Mouse (Mus musculus): ENCODE measurements at regions not wholly inside any gene's neighbourhood (a gene's known extent, or its start where the extent isn't known, plus 50 kb on each side); places are given as distances from the start of the nearest gene placed in this dataset.

GRCm38 (mm10) chr17:88910144-88910543, 118.4 kb upstream of the Lhcgr start:
- H3K27ac ChIP-seq (ENCODE audit: low read depth, low read length): no peak overlapping the region

GRCm38 (mm10) chr17:88901742-88902141, 110.0 kb upstream of the Lhcgr start:
- no peaks in the 10 kb centered on the region for H3K4me1 ChIP-seq (ENCODE audit: control insufficient read depth, insufficient read depth, low read length)
- H3K27ac ChIP-seq (ENCODE audit: low read depth, low read length): no peak overlapping the region
- no peak overlapping the region for H3K4me3 ChIP-seq (ENCODE audit: low read depth, low read length)
- H3K9me3 ChIP-seq (replicated peaks; ENCODE audit: control insufficient read depth, low read length): no peaks in the 10 kb centered on the region
- H3K4me2 ChIP-seq: no peak overlapping the region
- no peak overlapping the region for H3K9ac ChIP-seq (ENCODE audit: low read depth, low read length)
- no peaks in the 10 kb centered on the region for H3K27me3 ChIP-seq (ENCODE audit: control insufficient read depth, insufficient read depth, low read length)
- WGBS (ENCODE audit: insufficient replicate concordance): 74% methylated on average over 1 of the region's 1 CpGs
- no peaks in the 10 kb centered on the region for H3K36me3 ChIP-seq (ENCODE audit: control insufficient read depth, insufficient read depth, low read length)
- no peak for ATAC-seq (replicated peaks; ENCODE audit: insufficient number of reproducible peaks, low FRiP score, low TSS enrichment)

More at GRCm38 (mm10) chr17:88910144-88910543, 118.4 kb upstream of the Lhcgr start:
- Histone ChIP-seq H3K36me3 (ENCODE audit: control insufficient read depth, insufficient read depth, low read length) (no peaks in the 10 kb centered on the region), H3K27me3 (ENCODE audit: control insufficient read depth, insufficient read depth, low read length) (no peaks in the 10 kb centered on the region), H3K4me1 (ENCODE audit: control insufficient read depth, insufficient read depth, low read length) (0 out of 2 replicates have a peak, but pooled peaks cover 3% of the 10 kb centered on the region), H3K4me2 (no peak overlapping the region), H3K9me3 (replicated peaks; ENCODE audit: control insufficient read depth, low read length) (no peaks in the 10 kb centered on the region), H3K4me3 (ENCODE audit: low read depth, low read length) (no peak overlapping the region), H3K9ac (ENCODE audit: low read depth, low read length) (no peak overlapping the region)
- ATAC-seq (replicated peaks; ENCODE audit: insufficient number of reproducible peaks, low FRiP score, low TSS enrichment): no peak

GRCm38 (mm10) chr17:88900904-88901303, 109.1 kb upstream of the Lhcgr start:
- ATAC-seq (replicated peaks; ENCODE audit: insufficient number of reproducible peaks, low FRiP score, low TSS enrichment): no peak
- Histone ChIP-seq H3K27me3 (ENCODE audit: control insufficient read depth, insufficient read depth, low read length) (no peaks in the 10 kb centered on the region), H3K4me3 (ENCODE audit: low read depth, low read length) (no peak overlapping the region), H3K27ac (ENCODE audit: low read depth, low read length) (no peak overlapping the region), H3K9me3 (replicated peaks; ENCODE audit: control insufficient read depth, low read length) (no peaks in the 10 kb centered on the region), H3K4me1 (ENCODE audit: control insufficient read depth, insufficient read depth, low read length) (no peaks in the 10 kb centered on the region), H3K9ac (ENCODE audit: low read depth, low read length) (no peak overlapping the region), H3K36me3 (ENCODE audit: control insufficient read depth, insufficient read depth, low read length) (no peaks in the 10 kb centered on the region), H3K4me2 (no peak overlapping the region)
- 69% methylated on average over 2 of the region's 2 CpGs for WGBS (ENCODE audit: insufficient replicate concordance)

GRCm38 (mm10) chr17:88898705-88899668, 107.2 kb upstream of the Lhcgr start:
- WGBS (ENCODE audit: insufficient replicate concordance): 68% methylated on average over 11 of the region's 11 CpGs
- Histone ChIP-seq H3K9ac (ENCODE audit: low read depth, low read length) (no peak overlapping the region), H3K36me3 (ENCODE audit: control insufficient read depth, insufficient read depth, low read length) (no peaks in the 10 kb centered on the region), H3K4me2 (no peak overlapping the region), H3K4me3 (ENCODE audit: low read depth, low read length) (no peak overlapping the region), H3K9me3 (replicated peaks; ENCODE audit: control insufficient read depth, low read length) (no peaks in the 10 kb centered on the region), H3K27ac (ENCODE audit: low read depth, low read length) (no peak overlapping the region), H3K4me1 (ENCODE audit: control insufficient read depth, insufficient read depth, low read length) (no peaks in the 10 kb centered on the region), H3K27me3 (ENCODE audit: control insufficient read depth, insufficient read depth, low read length) (no peaks in the 10 kb centered on the region)
- no peak for ATAC-seq (replicated peaks; ENCODE audit: insufficient number of reproducible peaks, low FRiP score, low TSS enrichment)

- no peaks in the 10 kb centered on the region for H3K36me3 ChIP-seq (ENCODE audit: control insufficient read depth, insufficient read depth, low read length)
- H3K4me3 ChIP-seq (ENCODE audit: low read depth, low read length): no peak overlapping the region
- H3K9ac ChIP-seq (ENCODE audit: low read depth, low read length): no peak overlapping the region
- no peaks in the 10 kb centered on the region for H3K4me1 ChIP-seq (ENCODE audit: control insufficient read depth, insufficient read depth, low read length)
- no peaks in the 10 kb centered on the region for H3K27me3 ChIP-seq (ENCODE audit: control insufficient read depth, insufficient read depth, low read length)
- H3K9me3 ChIP-seq (replicated peaks; ENCODE audit: control insufficient read depth, low read length): no peaks in the 10 kb centered on the region
- H3K4me2 ChIP-seq: no peak overlapping the region
- H3K27ac ChIP-seq (ENCODE audit: low read depth, low read length): no peak overlapping the region
- no peak for ATAC-seq (replicated peaks; ENCODE audit: insufficient number of reproducible peaks, low FRiP score, low TSS enrichment)
Measured at GRCm38 (mm10) chr17:88893451-88893850, 101.7 kb upstream of the Lhcgr start.

- 71% methylated on average over 3 of the region's 3 CpGs for WGBS (ENCODE audit: insufficient replicate concordance)
- H3K9ac ChIP-seq (ENCODE audit: low read depth, low read length): no peak overlapping the region
Measured at GRCm38 (mm10) chr17:88885526-88885925, 93.7 kb upstream of the Lhcgr start.

GRCm38 (mm10) chr17:88879736-88880135, 87.9 kb upstream of the Lhcgr start:
- H3K27me3 ChIP-seq (ENCODE audit: control insufficient read depth, insufficient read depth, low read length): no peaks in the 10 kb centered on the region
- no peak overlapping the region for H3K4me2 ChIP-seq
- 0 out of 2 replicates have a peak, but pooled peaks cover 2% of the 10 kb centered on the region for H3K4me1 ChIP-seq (ENCODE audit: control insufficient read depth, insufficient read depth, low read length)
- H3K27ac ChIP-seq (ENCODE audit: low read depth, low read length): no peak overlapping the region
- H3K4me3 ChIP-seq (ENCODE audit: low read depth, low read length): no peak overlapping the region
- ATAC-seq (replicated peaks; ENCODE audit: insufficient number of reproducible peaks, low FRiP score, low TSS enrichment): no peak
- H3K9me3 ChIP-seq (replicated peaks; ENCODE audit: control insufficient read depth, low read length): no peaks in the 10 kb centered on the region
- no peak overlapping the region for H3K9ac ChIP-seq (ENCODE audit: low read depth, low read length)
- 63% methylated on average over 1 of the region's 1 CpGs for WGBS (ENCODE audit: insufficient replicate concordance)
- H3K36me3 ChIP-seq (ENCODE audit: control insufficient read depth, insufficient read depth, low read length): no peaks in the 10 kb centered on the region

More at GRCm38 (mm10) chr17:88885526-88885925, 93.7 kb upstream of the Lhcgr start:
- H3K4me3 ChIP-seq (ENCODE audit: low read depth, low read length): no peak overlapping the region
- no peak for ATAC-seq (replicated peaks; ENCODE audit: insufficient number of reproducible peaks, low FRiP score, low TSS enrichment)
- no peaks in the 10 kb centered on the region for H3K27me3 ChIP-seq (ENCODE audit: control insufficient read depth, insufficient read depth, low read length)
- H3K4me2 ChIP-seq: no peak overlapping the region
- H3K4me1 ChIP-seq (ENCODE audit: control insufficient read depth, insufficient read depth, low read length): 0 out of 2 replicates have a peak, but pooled peaks cover 2% of the 10 kb centered on the region
- no peak overlapping the region for H3K27ac ChIP-seq (ENCODE audit: low read depth, low read length)
- no peaks in the 10 kb centered on the region for H3K36me3 ChIP-seq (ENCODE audit: control insufficient read depth, insufficient read depth, low read length)
- no peaks in the 10 kb centered on the region for H3K9me3 ChIP-seq (replicated peaks; ENCODE audit: control insufficient read depth, low read length)

GRCm38 (mm10) chr17:88870342-88870985, 78.7 kb upstream of the Lhcgr start:
- WGBS (ENCODE audit: insufficient replicate concordance): 72% methylated on average over 4 of the region's 4 CpGs
- no peak for ATAC-seq (replicated peaks; ENCODE audit: insufficient number of reproducible peaks, low FRiP score, low TSS enrichment)
- Histone ChIP-seq H3K9ac (ENCODE audit: low read depth, low read length) (no peak overlapping the region), H3K4me3 (ENCODE audit: low read depth, low read length) (no peak overlapping the region), H3K27ac (ENCODE audit: low read depth, low read length) (no peak overlapping the region), H3K4me1 (ENCODE audit: control insufficient read depth, insufficient read depth, low read length) (no peaks in the 10 kb centered on the region), H3K36me3 (ENCODE audit: control insufficient read depth, insufficient read depth, low read length) (no peaks in the 10 kb centered on the region), H3K4me2 (no peak overlapping the region), H3K9me3 (replicated peaks; ENCODE audit: control insufficient read depth, low read length) (no peaks in the 10 kb centered on the region), H3K27me3 (ENCODE audit: control insufficient read depth, insufficient read depth, low read length) (no peaks in the 10 kb centered on the region)
